Mouse (Mus musculus) monocyte, adult 59 days (primary cell): ENCODE data around the gene Gps2. TPM values are rescaled to one million over a fixed set of nuclear protein-coding genes. Genes with fewer than 3 reads are reported as not detected.

Experiments used
- total RNA-seq, 2 experiments: library from RNA; stranded (reverse); gene quantifications; one replicate each; pipeline ENCODE4 v1.2.4; 2023

The Gps2 gene
- total RNA-seq, result 100 to 1,000 TPM; 110 to 112 TPM

DNA sequence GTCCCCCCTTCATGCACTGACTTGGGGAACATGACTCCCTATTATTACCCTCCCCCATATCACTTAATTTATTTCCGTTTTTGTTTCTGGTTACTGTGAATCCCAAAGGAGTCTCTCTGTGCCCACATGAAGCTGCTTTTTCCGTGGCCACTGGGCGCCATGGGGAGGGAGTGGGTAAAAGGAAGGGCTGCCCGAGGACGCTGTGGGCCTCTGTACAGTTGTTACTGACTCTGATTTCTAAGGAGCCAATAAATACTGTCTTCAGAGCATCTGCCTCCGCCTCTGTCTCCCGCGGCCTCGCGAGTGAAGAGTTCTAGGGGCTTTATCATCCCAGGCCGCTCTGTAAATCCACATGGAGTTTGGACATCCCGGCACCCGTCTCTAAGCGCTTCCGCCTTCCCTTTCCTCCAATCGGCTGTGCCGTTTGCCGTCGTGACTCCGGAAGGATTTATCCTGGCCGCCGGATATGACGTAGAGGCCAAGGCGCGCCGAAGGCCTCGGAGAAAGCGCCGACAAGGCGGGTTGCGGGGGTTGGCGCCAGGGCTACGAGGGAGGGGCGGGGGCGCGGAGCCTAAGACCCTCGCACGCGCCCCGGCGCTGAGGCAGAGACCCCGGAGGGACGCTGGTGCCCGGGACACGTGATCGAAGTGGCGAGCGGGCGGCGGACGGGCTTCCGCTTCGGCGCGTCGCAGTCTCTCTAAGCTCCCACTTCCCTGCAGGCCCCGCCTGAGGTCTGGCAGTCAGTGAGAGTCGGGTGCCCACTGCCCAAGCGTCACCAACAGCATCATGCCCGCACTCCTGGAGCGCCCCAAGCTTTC is at the start of gene Gps2:
Gene Gps2, plus strand, starts transcription at position 335 of the 818 bp plus-strand sequence.

DNA sequence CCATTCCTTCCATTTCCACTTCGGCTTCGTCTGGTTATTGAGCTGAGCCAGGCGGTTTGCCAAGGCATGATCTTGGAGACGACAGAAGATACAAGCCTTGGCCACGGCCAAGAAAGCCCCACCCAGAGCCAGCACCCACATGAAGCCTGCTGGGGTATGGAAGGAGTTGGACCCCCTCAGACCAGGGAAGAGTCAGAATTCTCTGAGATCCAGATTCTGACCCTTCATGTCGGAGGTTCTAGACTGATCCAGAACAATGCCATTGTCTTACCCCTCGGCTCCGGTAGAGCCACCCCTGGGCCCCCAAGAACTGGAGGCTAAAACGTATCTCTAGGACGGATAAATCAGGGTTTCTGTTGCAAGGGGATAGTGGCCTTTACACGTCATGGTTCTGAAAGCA is 35.8 kb upstream of the Gps2 start, which contains the start of gene Tmem95:
Gene Tmem95, minus strand, starts transcription at position 141 of the 400 bp plus-strand sequence.

DNA sequence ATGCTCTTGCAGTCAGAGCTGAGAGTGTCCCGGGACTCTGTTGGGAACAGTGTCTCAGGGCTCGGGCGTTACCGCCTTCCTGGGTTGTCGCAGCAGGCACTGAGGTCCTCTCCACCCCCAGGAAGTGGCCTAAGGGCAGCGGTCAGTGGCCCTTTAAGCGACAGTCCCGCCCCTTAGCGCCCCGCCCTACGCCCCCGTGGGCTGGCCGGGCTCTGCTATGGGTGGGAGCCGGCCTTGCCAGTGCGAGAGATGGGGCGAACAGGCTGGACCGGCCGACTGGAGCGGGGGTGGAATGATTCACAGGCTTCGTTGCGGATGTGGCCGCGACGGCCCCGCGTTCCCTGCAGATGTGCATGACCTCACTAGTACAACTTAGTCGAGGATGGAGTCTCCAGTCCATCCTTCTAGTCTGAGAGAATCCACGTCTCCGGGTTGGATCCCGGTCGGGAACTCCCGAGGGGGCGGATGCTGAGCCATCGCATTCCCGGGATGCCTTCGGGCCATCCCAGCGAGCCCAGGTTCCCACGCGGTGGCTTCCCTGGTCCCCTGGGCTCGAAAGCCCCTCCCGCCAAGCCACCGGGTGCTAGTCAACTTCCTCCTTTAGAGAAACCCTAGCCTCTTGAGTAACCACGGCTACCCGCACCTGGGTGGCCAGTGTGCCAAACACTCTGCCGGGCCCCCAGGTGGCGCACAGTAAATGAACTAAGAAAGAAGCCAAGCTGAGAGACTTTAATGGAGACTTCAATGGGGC is 32.7 kb upstream of the Gps2 start, which contains the start of gene Kctd11:
Gene Kctd11, minus strand, starts transcription at position 554 of the 751 bp plus-strand sequence.

DNA sequence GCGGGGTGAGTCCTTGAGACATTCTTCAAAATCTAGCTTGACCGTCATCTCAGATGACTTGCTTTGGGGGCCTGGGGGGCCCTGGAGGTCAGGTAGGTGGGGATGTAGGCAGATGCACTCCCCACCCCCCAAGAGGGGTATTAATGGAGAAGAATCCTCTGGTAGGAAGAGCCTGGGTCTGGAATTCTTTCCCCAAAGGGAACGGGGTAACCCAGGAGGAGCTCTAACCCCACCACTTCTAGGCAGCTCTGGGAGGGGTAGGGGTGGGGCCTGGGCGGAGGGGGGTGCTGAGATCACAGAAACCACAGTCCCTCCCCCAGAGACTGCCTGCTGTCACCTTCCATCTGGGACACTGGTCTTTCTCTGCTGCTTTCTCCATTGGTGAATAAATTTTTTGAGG is 18.4 kb upstream of the Gps2 start, which contains the start of gene Acap1:
Gene Acap1, minus strand, starts transcription at position 249 of the 400 bp plus-strand sequence.

DNA sequence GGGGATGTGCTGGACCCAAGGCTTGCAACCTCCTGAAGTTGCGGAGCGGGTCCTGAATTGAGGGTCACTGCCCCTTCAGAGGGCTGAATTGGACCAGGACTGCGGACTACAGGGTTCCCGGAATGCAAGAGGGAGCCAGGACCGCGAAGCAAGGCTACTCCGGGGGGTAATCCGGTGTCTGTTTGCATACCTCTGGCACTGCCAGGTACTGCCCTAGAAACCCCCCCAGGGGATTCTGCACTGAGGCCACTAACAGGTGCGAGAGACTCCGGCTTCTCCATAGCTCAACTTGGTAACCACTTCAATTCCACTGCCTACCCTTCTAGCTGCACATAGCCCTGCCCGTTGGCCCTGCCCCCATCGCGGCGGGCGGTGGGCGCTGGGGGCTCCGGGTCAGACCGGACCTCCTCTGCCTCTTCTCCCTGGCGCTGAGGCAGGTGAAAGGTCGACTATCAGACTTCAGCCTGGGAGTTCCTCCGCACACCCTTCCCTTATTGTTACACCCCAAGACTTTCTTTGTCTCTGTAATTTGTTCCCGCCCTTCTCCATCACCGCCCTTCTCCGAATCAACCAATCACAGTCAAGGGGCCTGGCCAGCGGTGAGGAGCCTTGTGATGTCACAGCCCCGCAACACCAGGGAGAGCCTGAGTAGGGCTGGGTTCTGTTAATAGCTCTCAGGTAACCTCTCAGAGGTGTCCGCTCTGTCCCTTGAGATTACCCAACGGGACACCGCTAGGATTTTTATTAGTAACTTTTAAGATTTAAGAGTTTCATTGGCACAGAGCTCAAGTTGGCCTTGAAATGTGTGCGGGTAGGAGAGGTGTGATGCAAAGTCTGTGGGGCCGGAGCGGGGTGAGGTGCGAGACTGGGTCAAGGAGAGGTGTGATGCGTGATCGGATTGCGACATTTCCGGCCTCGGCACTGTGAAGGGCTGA is 12.9 kb upstream of the Gps2 start, which contains the start of the genes 2810408A11Rik and Neurl4:
Gene 2810408A11Rik, minus strand, starts transcription at position 517 of the 935 bp plus-strand sequence.
Gene Neurl4, plus strand, starts transcription at position 602 of the 935 bp plus-strand sequence.

DNA sequence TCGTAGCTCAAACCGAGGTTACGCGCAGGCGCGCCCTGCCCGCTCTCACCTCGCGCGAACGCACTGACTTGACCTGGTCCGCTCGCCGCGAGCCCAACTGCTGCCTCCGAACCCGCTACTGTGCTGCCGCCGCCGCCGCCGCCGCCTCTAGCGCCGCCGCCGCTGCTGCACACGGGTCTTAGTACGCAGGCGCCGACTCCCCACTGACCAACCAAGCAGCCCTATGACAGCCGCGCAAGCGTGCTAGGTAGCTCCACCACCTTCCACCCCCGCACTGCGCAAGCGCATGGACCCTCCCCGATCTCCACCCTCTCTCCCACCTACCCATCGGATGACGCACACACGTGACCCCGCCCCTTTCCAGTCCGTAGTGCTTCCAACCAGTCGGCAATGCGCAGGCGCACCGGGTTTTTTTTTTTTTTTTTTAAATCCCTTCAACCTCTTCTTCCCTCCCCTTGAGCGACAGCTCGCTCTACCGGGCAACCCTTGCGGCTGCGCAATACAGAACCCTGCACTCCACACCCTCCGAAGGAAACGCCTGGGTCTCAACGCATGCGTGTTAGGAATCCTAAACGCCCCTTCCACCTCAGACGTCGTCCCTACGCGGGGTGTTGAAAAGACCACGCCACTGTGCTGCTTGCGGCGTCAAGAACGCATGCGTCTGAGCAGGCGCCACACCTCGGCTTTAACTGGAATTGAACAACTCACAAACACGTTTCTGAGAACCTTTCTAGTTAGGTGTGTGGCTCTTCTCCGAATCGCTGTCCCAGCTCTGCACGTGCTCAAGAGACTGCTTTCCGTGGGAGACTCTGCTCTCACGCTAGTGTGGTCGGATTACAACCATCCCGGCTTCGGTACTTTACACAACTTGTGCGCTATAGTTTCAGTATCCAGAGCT is 7.7 kb downstream of the Gps2 start, which contains the start of gene Eif5a:
Gene Eif5a, minus strand, starts transcription at position 845 of the 898 bp plus-strand sequence.

DNA sequence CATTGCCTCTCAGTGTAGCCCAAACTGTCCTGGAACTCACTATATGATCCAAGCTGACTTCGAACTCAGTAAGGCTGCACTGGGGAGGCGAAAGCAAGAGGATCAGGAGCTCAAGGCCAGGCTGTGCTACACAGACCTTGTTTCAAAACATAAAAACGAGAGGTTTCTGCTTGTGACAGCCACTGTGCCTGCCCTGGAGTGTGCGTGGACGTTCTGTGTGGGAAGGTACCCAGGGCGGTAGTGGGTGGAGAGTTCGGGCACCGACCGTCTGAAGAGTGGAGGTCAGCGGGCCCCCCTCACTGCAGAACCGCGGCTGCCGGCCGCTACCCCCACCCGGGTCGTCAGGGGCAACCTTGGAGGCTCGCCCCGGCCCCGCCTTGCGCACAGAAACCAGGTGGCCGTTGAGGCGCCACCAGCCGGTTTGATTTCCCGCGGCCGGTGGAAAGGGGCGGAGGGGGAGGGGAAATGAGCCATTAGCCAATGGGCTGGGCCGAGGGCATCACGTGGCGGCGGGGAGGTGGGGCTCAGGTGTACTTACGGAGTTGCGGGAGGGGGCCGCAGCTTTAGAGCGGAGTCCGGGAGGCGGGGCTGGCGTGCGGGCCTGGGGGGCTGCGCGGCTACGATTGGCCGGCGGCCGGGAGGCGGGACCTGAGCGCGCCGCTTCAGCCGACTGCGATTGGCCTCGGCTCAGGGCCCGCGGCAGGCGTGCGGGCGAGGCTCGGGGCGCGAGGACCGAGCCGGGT is 21.6 kb downstream of the Gps2 start, which contains the start of gene Ybx2:
Gene Ybx2, plus strand, starts transcription at position 660 of the 743 bp plus-strand sequence.

DNA sequence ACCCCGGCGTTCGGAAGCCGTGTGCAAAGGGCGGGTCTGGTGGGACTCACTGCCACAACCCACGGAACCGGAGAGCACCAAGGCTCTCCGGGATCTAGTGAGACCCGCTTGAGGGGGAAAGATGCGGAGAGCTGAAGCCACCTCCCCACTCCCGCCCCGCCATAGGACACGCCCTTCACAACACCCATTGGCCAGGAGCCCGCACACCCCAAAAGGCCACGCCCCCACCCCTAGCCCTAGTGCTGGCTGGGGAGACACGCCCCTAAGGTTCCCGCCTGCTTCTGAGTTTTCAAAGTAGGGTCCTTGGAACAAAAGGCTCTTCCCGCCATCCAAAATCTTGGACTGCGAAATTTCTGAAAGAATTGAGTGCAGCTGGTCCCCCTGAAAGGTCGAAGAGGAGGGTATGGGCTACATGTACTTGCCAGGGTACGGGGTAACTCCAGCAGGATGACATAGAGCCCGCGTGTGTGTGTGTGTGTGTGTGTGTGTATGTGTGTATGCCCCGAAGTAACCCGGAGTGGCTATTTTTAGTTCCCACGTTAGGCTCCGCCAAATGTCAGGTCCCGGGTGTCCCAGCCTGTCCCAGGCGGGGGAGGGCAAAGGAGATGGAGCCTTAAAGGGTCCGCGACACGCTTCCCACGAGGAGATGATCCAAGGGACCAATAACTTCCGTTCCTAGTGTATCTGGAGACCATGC is 34.5 kb downstream of the Gps2 start, which contains the start of gene Slc2a4:
Gene Slc2a4, minus strand, starts transcription at position 123 of the 697 bp plus-strand sequence.

DNA sequence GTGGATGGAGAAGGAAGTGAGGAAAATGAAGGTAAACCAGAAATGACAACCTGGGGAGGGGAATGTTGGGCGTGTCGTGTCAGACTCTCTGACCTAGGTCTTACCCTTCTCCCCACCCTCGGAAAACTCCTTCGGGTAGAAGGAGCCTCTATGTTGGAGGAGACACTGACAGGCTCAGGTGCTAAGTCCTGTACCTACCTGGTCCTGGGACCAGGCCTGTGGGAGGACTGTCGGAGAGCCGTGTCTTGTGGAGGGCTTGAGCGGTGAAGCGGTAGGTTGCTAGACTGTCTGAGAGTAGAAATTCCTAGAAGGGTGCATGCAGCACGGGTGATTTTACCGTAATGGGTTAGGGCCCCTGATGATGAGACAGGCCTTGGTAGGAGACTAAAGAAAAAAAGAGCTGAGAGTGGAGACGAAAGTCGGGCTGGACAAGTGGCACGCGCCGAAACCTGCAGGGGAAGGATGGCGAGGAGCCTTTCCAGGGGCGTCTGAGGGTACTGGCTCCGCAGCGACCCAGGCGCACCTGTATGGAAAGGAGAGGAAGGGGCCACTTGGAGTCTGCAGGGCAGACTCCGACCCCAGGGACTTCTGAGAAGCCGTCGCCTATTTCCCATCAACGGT is 51.1 kb downstream of the Gps2 start, which contains the start of gene Cldn7:
Gene Cldn7, plus strand, starts transcription at position 130 of the 621 bp plus-strand sequence.

Other genes starting within 250 kb of the Gps2 start
- 100 to 1,000 TPM; 685 to 696 TPM for gene Cd68, start 247.7 kb upstream of the Gps2 start, total RNA-seq
- gene Eif4a1, start 241.5 kb upstream of the Gps2 start, total RNA-seq, result 100 to 1,000 TPM; 892 to 975 TPM
- gene Senp3, start 231.8 kb upstream of the Gps2 start, total RNA-seq, result 100 to 1,000 TPM; 109 to 116 TPM
- 10 to 100 TPM; 63.1 to 66.0 TPM for gene Tnfsf13, start 228.1 kb upstream of the Gps2 start, total RNA-seq
- 10 to 100 TPM; 66.6 to 77.0 TPM for gene Tnfsf12, start 218.0 kb upstream of the Gps2 start, total RNA-seq
- gene Tnfsfm13, start 217.8 kb upstream of the Gps2 start, total RNA-seq, result 10 to 100 TPM; 23.6 to 27.1 TPM
- 100 to 1,000 TPM; 114 to 142 TPM for gene Polr2a, start 155.3 kb upstream of the Gps2 start, total RNA-seq
- gene Slc35g3, start 151.9 kb upstream of the Gps2 start, total RNA-seq, result not detected
- gene Zbtb4, start 148.0 kb upstream of the Gps2 start, total RNA-seq, result 10 to 100 TPM; 16.0 to 20.0 TPM
- gene Chrnb1, start 117.9 kb upstream of the Gps2 start, total RNA-seq, result under 1 TPM; 0.45 to 0.49 TPM
- 1 to 10 TPM in 1 of 2 experiments, under 1 TPM in 1; 0.76 to 1.3 TPM for gene Fgf11, start 112.0 kb upstream of the Gps2 start, total RNA-seq
- gene Tmem102, start 108.3 kb upstream of the Gps2 start, total RNA-seq, result not detected
- gene Gm39566, start 98.6 kb upstream of the Gps2 start, total RNA-seq, result not detected
- not detected for gene Spem2, start 95.4 kb upstream of the Gps2 start, total RNA-seq
- gene Spem1, start 91.7 kb upstream of the Gps2 start, total RNA-seq, result not detected
- 1 to 10 TPM; 1.9 to 2.6 TPM for gene Nlgn2, start 76.1 kb upstream of the Gps2 start, total RNA-seq
- 100 to 1,000 TPM; 100 to 117 TPM for gene Tmem256, start 75.4 kb upstream of the Gps2 start, total RNA-seq
- 10 to 100 TPM; 39.8 to 43.6 TPM for gene Plscr3, start 67.5 kb upstream of the Gps2 start, total RNA-seq
- gene Tnk1, start 55.2 kb upstream of the Gps2 start, total RNA-seq, result not detected
- gene Tmem95, start 35.9 kb upstream of the Gps2 start, total RNA-seq, result not detected
- 1 to 10 TPM; 6.0 TPM for gene Kctd11, start 32.5 kb upstream of the Gps2 start, total RNA-seq
- gene Acap1, start 18.3 kb upstream of the Gps2 start, total RNA-seq, result 10 to 100 TPM; 10.4 to 12.2 TPM
- under 1 TPM; 0.31 to 0.49 TPM for gene 2810408A11Rik, start 12.9 kb upstream of the Gps2 start, total RNA-seq
- gene Neurl4, start 12.8 kb upstream of the Gps2 start, total RNA-seq, result 10 to 100 TPM; 30.0 to 30.4 TPM
- gene Eif5a, start 8.1 kb downstream of the Gps2 start, total RNA-seq, result 100 to 1,000 TPM; 407 to 410 TPM
- 1 to 10 TPM in 1 of 2 experiments, not detected in 1; 1.6 TPM for gene Ybx2, start 21.9 kb downstream of the Gps2 start, total RNA-seq
- gene Slc2a4, start 34.3 kb downstream of the Gps2 start, total RNA-seq, result not detected
- not detected for gene Cldn7, start 50.9 kb downstream of the Gps2 start, total RNA-seq
- gene Ctdnep1, start 67.3 kb downstream of the Gps2 start, total RNA-seq, result 100 to 1,000 TPM; 107 to 143 TPM
- gene Elp5, start 68.6 kb downstream of the Gps2 start, total RNA-seq, result 10 to 100 TPM; 44.3 to 49.5 TPM
- gene Gabarap, start 77.3 kb downstream of the Gps2 start, total RNA-seq, result 100 to 1,000 TPM; 469 to 485 TPM
- gene Phf23, start 81.9 kb downstream of the Gps2 start, total RNA-seq, result 10 to 100 TPM; 64.3 to 77.5 TPM
- gene Dvl2, start 86.7 kb downstream of the Gps2 start, total RNA-seq, result 10 to 100 TPM; 30.2 to 33.6 TPM
- gene Acadvl, start 101.5 kb downstream of the Gps2 start, total RNA-seq, result 10 to 100 TPM; 43.9 to 56.5 TPM
- gene Dlg4, start 103.1 kb downstream of the Gps2 start, total RNA-seq, result 10 to 100 TPM; 11.0 to 19.4 TPM
- gene Asgr1, start 140.2 kb downstream of the Gps2 start, total RNA-seq, result not detected
- gene Asgr2, start 178.8 kb downstream of the Gps2 start, total RNA-seq, result 1 to 10 TPM; 3.7 to 3.8 TPM
- 1 to 10 TPM; 7.0 to 7.1 TPM for gene Mgl2, start 216.4 kb downstream of the Gps2 start, total RNA-seq
- 10 to 100 TPM; 57.0 to 63.9 TPM for gene Clec10a, start 242.3 kb downstream of the Gps2 start, total RNA-seq